Mouse (Mus musculus) spleen, postnatal 4 days (tissue): ENCODE data around the gene Csmd2.
A peak's percentile ranks its signal among the peaks of the same experiment; 100 is the strongest.

Experiments
- DNase-seq, 2 experiments: peaks; one replicate each; pipeline ENCODE4 v3.0.0; 2022; ENCODE audit warnings: low spot score in 2 of 2

The Csmd2 gene

GRCm38 (mm10) chr4:128407084-128407845, 419.6 kb downstream of the Csmd2 start:
- DNase-seq: no peak

GRCm38 (mm10) chr4:128411941-128412630, 424.4 kb downstream of the Csmd2 start:
- DNase-seq: no peak

- DNase-seq: no peak
Measured at GRCm38 (mm10) chr4:128414741-128415140, 427.1 kb downstream of the Csmd2 start.

GRCm38 (mm10) chr4:128419988-128420617, 432.4 kb downstream of the Csmd2 start:
- no peak for DNase-seq

GRCm38 (mm10) chr4:128422486-128422885, 434.8 kb downstream of the Csmd2 start:
- no peak for DNase-seq

- no peak for DNase-seq
Measured at GRCm38 (mm10) chr4:128425339-128425738, 437.7 kb downstream of the Csmd2 start.

- no peak for DNase-seq
Measured at GRCm38 (mm10) chr4:128427261-128428030, 439.8 kb downstream of the Csmd2 start.

- no peak for DNase-seq
Measured at GRCm38 (mm10) chr4:128428303-128429107, 440.8 kb downstream of the Csmd2 start.

- DNase-seq: no peak
Measured at GRCm38 (mm10) chr4:128429591-128429990, 441.9 kb downstream of the Csmd2 start.

- no peak for DNase-seq
Measured at GRCm38 (mm10) chr4:128440550-128440949, 452.9 kb downstream of the Csmd2 start.

- no peak for DNase-seq
Measured at GRCm38 (mm10) chr4:128441228-128441627, 453.6 kb downstream of the Csmd2 start.

GRCm38 (mm10) chr4:128442791-128443190, 455.1 kb downstream of the Csmd2 start:
- DNase-seq: no peak

- DNase-seq: no peak
Measured at GRCm38 (mm10) chr4:128445514-128446260, 458.0 kb downstream of the Csmd2 start.

- DNase-seq: no peak
Measured at GRCm38 (mm10) chr4:128448831-128449431, 461.3 kb downstream of the Csmd2 start.

- no peak for DNase-seq
Measured at GRCm38 (mm10) chr4:128450137-128450536, 462.5 kb downstream of the Csmd2 start.

GRCm38 (mm10) chr4:128450974-128451373, 463.3 kb downstream of the Csmd2 start:
- peak in 1 of 2 experiments; percentile 18 for DNase-seq

- no peak for DNase-seq
Measured at GRCm38 (mm10) chr4:128451383-128451794, 463.7 kb downstream of the Csmd2 start.

GRCm38 (mm10) chr4:128466708-128467107, 479.1 kb downstream of the Csmd2 start:
- no peak for DNase-seq

- DNase-seq: no peak
Measured at GRCm38 (mm10) chr4:128468040-128468439, 480.4 kb downstream of the Csmd2 start.

GRCm38 (mm10) chr4:128476249-128476648, 488.6 kb downstream of the Csmd2 start:
- no peak for DNase-seq
